Mouse (Mus musculus): ENCODE measurements around the gene Zfp750.

Gene Zfp750

GRCm38 (mm10) chr11:121475699-121476415, 43.3 kb downstream of the Zfp750 start:
- DNase-seq (ENCODE audit: low spot score) = peak; percentile 38

GRCm38 (mm10) chr11:121474831-121475230, 44.3 kb downstream of the Zfp750 start:
- DNase-seq (ENCODE audit: low spot score) = no peak

GRCm38 (mm10) chr11:121467408-121467807, 51.7 kb downstream of the Zfp750 start:
- no peak for DNase-seq (ENCODE audit: low spot score)

Measured in layer of hippocampus, adult 9-10 months (tissue).